Mouse (Mus musculus) liver, embryonic 15.5 days (tissue): ENCODE data around the gene Stmn1. TPM values are rescaled to one million over a fixed set of nuclear protein-coding genes. Genes with fewer than 3 reads are reported as not detected.

ENCODE experiments used
- ATAC-seq: fragments of 200-750 bp; cut with Nextera tagmentation; 2 replicates; pipeline ENCODE4 v1.8.0; 2017; ENCODE audit warnings: moderate number of reproducible peaks, mild to moderate bottlenecking, moderate library complexity; ENCODE audit not compliant: insufficient read depth
- H3K27ac ChIP-seq: fragments of 300-500 bp; sonication (generic); replicated peaks from 2 replicates; pipeline ENCODE4 v1.5.1; 2015; ENCODE audit warnings: mild to moderate bottlenecking, inconsistent platforms
- H3K27me3 ChIP-seq: fragments of 300-500 bp; sonication (generic); 2 replicates; pipeline ENCODE4 v1.6.1; 2015; ENCODE audit warnings: mild to moderate bottlenecking, inconsistent platforms
- H3K36me3 ChIP-seq: fragments of 300-500 bp; sonication (generic); replicated peaks from 2 replicates; pipeline ENCODE4 v1.6.1; 2015; ENCODE audit warnings: moderate library complexity, mild to moderate bottlenecking, inconsistent platforms
- H3K4me1 ChIP-seq: fragments of 300-500 bp; sonication (generic); replicated peaks from 2 replicates; pipeline ENCODE4 v1.6.1; 2015; ENCODE audit warnings: inconsistent platforms
- H3K4me2 ChIP-seq: fragments of 300-500 bp; sonication (generic); 2 replicates; pipeline ENCODE4 v1.6.1; 2015; ENCODE audit warnings: moderate library complexity, mild to moderate bottlenecking, inconsistent platforms
- H3K4me3 ChIP-seq: fragments of 300-500 bp; sonication (generic); replicated peaks from 2 replicates; pipeline ENCODE4 v1.5.1; 2015; ENCODE audit warnings: mild to moderate bottlenecking, inconsistent platforms
- H3K9ac ChIP-seq: fragments of 300-500 bp; sonication (generic); 2 replicates; pipeline ENCODE4 v1.6.1; 2015; ENCODE audit warnings: moderate library complexity, mild to moderate bottlenecking, inconsistent platforms
- H3K9me3 ChIP-seq: fragments of 300-500 bp; sonication (generic); replicated peaks from 2 replicates; pipeline ENCODE4 v1.6.1; 2016; ENCODE audit warnings: inconsistent platforms
- WGBS: fragments of 180-500 bp; shearing (Covaris S2); methylation state at CpG from one replicate; pipeline ENCODE4 v1.1.7; 2015; ENCODE audit warnings: mixed read lengths; ENCODE audit not compliant: insufficient replicate concordance; 5-methylcytosine and 5-hydroxymethylcytosine counted together
- polyA plus RNA-seq: library from polyadenylated mRNA; unstranded; fragments of >200 nt; fragmentation: Nextera tagmentation; extraction: Ambion mirVana; gene quantifications from 2 replicates; pipeline ENCODE4 v1.2.1, GENCODE M21; 2015

Gene Stmn1
- polyA plus RNA-seq, 1 experiment from 2014 or later: 432 TPM

DNA sequence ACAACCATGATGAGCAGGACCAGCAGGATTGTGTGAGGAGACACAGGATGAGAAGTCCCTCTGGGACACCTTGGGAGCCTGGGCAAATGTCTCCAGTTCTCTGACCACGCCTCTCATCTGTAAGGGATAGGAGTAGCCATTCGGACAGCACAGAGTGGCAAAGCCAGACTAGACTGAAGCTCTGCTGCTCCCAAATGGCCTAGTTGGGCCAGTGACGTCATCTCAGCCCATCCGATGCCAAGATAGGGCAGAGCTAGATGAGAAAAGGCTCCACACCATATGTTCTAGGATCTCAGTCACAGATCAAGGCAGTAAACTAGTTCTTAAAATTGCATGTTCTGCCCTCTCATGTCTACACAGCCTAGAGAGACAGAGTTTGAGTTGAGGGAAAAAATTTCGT is 9.3 kb upstream of the Stmn1 start:
- peaks cover 22% of the 10 kb centered on the region for H3K4me1 ChIP-seq
- no peak overlapping the region for H3K27ac ChIP-seq
- no peak overlapping the region for H3K9ac ChIP-seq
- 68% methylated on average over 5 of the region's 5 CpGs for WGBS
- no peak overlapping the region for H3K4me3 ChIP-seq
- no peak overlapping the region for H3K4me2 ChIP-seq
- no peaks in the 10 kb centered on the region for H3K36me3 ChIP-seq
- H3K9me3 ChIP-seq: no peaks in the 10 kb centered on the region
- ATAC-seq: no peak
- peaks cover 20% of the 10 kb centered on the region for H3K27me3 ChIP-seq

DNA sequence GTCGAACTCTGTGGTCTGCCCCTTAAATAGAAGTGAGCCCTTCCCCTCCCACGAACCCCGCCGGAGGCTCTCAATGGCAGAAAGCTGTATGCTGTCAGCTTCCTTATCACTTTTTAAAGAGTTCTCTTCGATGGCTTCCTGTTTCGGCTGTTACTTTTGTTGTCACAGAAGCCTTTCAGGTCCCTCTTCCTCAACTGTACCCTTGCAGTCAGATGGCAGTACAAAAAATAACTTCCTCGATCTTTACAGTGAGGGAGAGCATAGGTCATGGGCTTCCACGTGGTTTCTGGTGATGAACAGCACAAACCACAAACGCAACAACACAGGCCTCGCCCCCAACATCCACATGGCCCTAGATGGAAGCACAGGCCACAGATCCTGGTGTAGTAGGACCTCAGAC is 7.8 kb upstream of the Stmn1 start:
- no peaks in the 10 kb centered on the region for H3K9me3 ChIP-seq
- no peaks in the 10 kb centered on the region for H3K36me3 ChIP-seq
- H3K4me2 ChIP-seq: no peak overlapping the region
- H3K4me3 ChIP-seq: no peak overlapping the region
- H3K4me1 ChIP-seq: peaks cover 28% of the 10 kb centered on the region
- H3K9ac ChIP-seq: no peak overlapping the region
- WGBS: 10% methylated on average over 10 of the region's 10 CpGs
- ATAC-seq: no peak
- peaks cover 10% of the 10 kb centered on the region for H3K27me3 ChIP-seq
- H3K27ac ChIP-seq: no peak overlapping the region; the same call in 1 of the 2 replicates

DNA sequence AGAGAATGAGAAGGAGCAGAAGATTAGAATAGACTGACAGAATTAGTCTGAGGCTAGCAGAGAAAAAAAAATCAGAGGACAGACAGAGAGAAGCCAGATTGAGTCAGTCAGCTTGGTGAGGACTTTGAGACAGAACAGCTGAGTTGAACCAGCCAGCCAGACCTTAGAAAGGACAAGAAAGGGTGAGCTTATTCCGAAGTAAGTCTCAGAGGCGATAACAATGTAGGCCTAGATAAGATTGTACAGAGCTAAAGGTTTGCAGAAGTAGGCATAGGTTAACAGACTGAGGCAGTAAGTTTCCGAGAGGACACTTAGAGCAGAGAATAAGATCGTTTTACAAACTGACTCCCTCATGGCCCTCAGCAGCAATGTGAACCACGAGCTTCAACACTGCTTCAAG is 6.9 kb upstream of the Stmn1 start:
- ATAC-seq: no peak
- Histone ChIP-seq H3K27me3 (peaks cover 2% of the 10 kb centered on the region), H3K27ac (no peak overlapping the region), H3K4me1 (peaks cover 21% of the 10 kb centered on the region), H3K9me3 (no peaks in the 10 kb centered on the region), H3K9ac (no peak overlapping the region), H3K4me2 (no peak overlapping the region), H3K36me3 (no peaks in the 10 kb centered on the region), H3K4me3 (no peak overlapping the region)
- WGBS: 56% methylated on average over 5 of the region's 5 CpGs

DNA sequence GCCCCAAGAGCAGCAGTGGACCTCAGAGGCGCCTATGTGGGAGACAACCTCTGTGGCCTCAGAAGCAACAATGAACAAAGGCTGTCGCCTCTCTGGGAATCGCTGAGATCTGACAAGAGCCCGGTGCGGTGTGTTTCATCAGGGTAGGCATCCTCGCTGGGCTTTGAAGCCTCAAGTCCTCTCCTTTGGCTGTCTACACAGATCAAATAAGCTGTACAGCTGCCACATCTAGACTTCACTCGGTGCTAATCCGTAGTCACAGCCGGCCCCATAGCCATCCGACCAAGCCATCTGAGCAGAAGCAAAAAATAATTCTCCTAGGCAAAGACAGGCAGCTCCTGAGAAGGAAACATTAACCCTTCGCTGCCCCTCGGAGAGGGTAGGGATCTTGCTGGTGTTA is 2.3 kb upstream of the Stmn1 start:
- no peaks in the 10 kb centered on the region; the same call in 1 of the 2 replicates for H3K27me3 ChIP-seq
- no peaks in the 10 kb centered on the region for H3K9me3 ChIP-seq
- H3K9ac ChIP-seq: no peak overlapping the region
- no peak overlapping the region for H3K27ac ChIP-seq
- H3K4me1 ChIP-seq: peaks cover 36% of the 10 kb centered on the region
- WGBS: 60% methylated on average over 12 of the region's 12 CpGs
- no peak for ATAC-seq
- H3K4me3 ChIP-seq: no peak overlapping the region
- H3K36me3 ChIP-seq: peaks cover 9% of the 10 kb centered on the region
- H3K4me2 ChIP-seq: no peak overlapping the region

DNA sequence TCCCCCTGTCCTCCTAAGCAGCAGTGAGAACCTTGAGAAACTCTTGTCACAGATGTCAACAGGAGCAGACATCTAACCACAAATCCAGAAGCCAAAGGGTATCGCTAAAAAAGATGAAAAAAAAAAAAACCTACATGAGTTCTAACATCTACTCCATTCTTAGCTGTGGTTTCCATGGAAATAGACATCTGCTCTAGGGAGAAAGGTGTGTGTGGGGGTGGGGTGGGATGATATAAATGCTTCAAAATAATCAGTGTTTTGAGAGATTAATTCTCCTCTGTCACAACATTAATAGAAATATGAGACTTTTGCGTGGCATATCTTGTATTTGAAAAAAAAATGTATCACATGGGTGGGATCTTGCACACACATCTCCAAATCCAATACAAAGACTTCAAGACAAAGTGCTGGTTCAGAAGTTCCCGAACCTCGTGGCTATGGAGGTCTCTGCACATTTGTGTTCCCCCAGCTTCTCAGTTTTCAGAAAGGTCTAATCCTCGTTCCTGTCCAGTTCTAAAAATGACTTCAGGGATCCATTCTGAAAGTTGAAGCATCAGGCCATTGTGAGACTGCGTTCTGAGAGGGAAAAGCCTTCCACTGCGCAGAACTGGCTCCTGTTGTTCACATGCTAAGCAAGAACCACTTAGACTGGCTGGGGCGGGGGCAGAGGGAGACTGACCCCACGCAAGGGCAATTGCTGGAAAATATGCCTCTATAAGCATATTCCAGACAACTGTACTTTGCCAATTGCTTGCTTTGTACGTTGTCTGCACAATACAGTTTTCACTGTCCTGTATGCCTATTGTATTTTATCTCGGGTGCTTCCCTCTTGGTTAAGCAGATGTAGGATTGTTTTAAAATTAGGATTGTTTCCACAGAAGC is 1.5 kb upstream of the Stmn1 start:
- no peak for ATAC-seq
- Histone ChIP-seq H3K36me3 (peaks cover 17% of the 10 kb centered on the region), H3K27me3 (no peaks in the 10 kb centered on the region; the same call in 1 of the 2 replicates), H3K4me2 (peak overlapping the region; percentile 98), H3K9ac (no peak overlapping the region), H3K27ac (no peak overlapping the region), H3K4me1 (peaks cover 40% of the 10 kb centered on the region), H3K4me3 (no peak overlapping the region), H3K9me3 (no peaks in the 10 kb centered on the region)
- 60% methylated on average over 11 of the region's 11 CpGs for WGBS

DNA sequence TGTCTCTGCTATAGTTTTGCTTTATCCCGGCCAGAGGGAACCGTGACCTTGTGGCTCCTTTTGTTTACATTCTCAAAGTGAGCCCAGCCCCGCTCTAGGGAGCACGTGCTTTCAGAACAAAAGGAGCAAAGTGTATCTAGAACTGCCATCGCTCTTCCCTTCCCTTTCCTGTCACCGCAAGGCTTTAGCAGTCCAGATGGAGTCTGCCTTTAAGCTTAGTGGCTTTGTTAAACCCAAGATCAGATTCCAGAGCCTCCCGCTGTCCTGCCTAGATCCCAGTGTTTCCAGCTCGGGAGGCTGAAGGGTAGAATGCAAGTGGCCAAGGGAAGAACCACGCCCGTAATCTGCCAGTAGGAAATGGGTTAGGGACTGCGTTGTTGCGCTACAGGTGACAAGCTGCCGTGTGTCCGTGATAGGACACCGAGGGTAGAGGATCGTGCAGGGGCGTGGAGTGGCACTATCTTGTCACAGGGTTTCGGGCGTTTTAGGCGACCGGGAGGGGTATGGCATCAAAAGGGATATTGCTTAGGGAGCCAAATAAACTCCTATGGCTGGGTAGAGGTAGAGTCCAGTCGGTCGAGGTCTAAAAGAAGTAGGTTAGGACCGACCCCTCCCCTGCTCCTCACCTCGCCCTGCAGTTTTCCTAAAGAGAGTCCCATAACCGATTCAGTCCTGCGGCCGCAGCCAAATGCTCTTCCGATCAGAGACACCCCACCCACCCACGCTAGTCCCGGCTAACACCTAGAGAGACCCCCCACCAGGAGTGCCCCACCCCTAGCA is 495 bp upstream of the Stmn1 start:
- H3K9me3 ChIP-seq: no peaks in the 10 kb centered on the region
- peak overlapping the region; percentile 93 for H3K27ac ChIP-seq
- H3K36me3 ChIP-seq: peaks cover 26% of the 10 kb centered on the region
- ATAC-seq: peak; percentile 56
- H3K9ac ChIP-seq: peak overlapping the region; percentile 90
- no peaks in the 10 kb centered on the region; the same call in 1 of the 2 replicates for H3K27me3 ChIP-seq
- WGBS: under 1% methylated on average over 31 of the region's 31 CpGs
- H3K4me3 ChIP-seq: peak overlapping the region; percentile 81
- peak overlapping the region; percentile 98 for H3K4me2 ChIP-seq
- H3K4me1 ChIP-seq: peaks cover 40% of the 10 kb centered on the region

DNA sequence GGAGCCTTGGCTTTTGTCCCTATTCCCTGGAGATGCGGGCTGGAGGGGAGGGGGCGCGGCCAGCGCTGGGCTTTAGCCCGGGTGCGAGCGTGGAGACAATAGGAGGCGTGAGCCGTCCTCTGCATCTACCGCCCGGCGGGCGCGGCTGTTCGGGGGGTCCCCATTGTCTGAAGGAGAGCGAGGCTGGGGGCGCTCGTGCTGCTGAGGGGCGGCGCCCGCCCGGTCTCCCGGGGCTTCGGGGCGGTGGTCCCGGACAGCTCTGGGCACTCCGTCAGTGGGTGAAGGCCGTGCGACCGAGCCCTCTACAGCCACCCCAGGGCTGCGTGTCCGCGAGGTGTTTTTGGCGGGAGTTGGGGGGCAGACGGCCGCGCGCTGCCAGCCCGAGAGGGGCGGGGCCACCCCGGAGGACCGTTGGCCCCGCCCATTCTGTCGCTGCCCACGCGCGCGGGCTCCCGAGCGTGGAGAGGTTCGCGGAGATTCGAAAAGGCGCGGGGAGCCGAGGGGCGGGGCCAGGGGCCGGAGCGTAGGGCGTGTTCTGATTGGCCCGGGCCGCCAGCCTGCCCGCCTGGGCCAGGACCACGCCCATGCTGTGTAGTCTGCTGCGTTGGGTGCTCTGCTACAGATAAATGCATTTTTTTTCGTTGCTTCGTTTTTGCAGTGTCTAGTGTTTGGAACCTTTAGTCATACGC is 602 bp downstream of the Stmn1 start:
- no peaks in the 10 kb centered on the region for H3K9me3 ChIP-seq
- peaks cover 34% of the 10 kb centered on the region for H3K36me3 ChIP-seq
- under 1% methylated on average over 68 of the region's 68 CpGs for WGBS
- peak overlapping the region; percentile 90 for H3K9ac ChIP-seq
- ATAC-seq: peak; percentile 79
- H3K27me3 ChIP-seq: no peaks in the 10 kb centered on the region; the same call in 1 of the 2 replicates
- H3K4me1 ChIP-seq: peaks cover 40% of the 10 kb centered on the region
- H3K4me3 ChIP-seq: peak overlapping the region; percentile 81
- peak overlapping the region; percentile 98 for H3K4me2 ChIP-seq
- H3K27ac ChIP-seq: peak overlapping the region; percentile 93

DNA sequence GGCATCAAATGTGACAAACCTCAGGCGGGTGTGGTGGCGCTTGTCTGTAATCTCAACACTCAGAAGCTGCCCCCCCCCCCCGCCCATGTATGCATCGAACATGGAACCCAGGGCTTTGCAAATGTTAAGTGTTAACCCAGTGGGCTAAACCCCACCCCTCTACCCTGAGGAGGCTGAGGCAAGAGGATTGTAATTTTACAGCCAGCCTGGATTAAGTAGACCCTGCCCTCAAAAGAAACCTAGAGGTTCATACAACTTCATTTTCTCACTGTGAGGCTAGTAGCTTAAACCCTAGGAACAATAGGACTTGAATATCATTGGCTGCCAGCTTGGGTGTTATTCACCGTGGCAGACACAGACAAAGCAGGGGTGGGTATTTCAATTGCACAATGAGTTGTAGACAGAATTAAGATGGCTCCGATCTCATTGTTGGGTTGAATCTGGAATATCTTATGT is 1.2 kb downstream of the Stmn1 start:
- peak overlapping the region; percentile 81 for H3K4me3 ChIP-seq
- peaks cover 40% of the 10 kb centered on the region for H3K36me3 ChIP-seq
- peaks cover 37% of the 10 kb centered on the region for H3K4me1 ChIP-seq
- no peaks in the 10 kb centered on the region for H3K9me3 ChIP-seq
- H3K27ac ChIP-seq: peak overlapping the region; percentile 93
- no peaks in the 10 kb centered on the region; the same call in 1 of the 2 replicates for H3K27me3 ChIP-seq
- peak overlapping the region; percentile 98 for H3K4me2 ChIP-seq
- peak overlapping the region; percentile 58 for H3K9ac ChIP-seq
- WGBS: 20% methylated on average over 6 of the region's 6 CpGs
- ATAC-seq: peak; percentile 26

DNA sequence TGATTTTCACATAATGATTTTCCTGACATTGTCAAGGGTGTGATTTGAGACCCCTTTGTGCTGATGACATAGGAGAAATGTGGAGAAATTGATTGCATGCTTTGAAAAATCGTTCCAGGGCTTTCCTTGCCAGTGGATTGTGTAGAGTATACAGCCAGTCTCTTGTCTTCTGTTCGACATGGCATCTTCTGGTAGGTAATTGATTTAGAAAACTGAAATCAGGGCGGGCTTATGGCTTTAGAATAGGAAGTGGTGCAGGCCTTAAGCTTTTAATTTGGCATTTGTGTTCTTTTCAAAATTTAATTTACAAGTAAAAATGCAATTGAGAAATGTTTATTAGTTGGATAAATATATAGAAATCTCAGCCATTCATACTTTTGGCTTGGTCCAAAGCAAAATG is 1.9 kb downstream of the Stmn1 start:
- Histone ChIP-seq H3K4me1 (peaks cover 31% of the 10 kb centered on the region), H3K36me3 (peaks cover 46% of the 10 kb centered on the region), H3K27ac (peak overlapping the region; percentile 93; the same call in 1 of the 2 replicates), H3K9ac (peak overlapping the region; percentile 20; the same call in 1 of the 2 replicates), H3K27me3 (no peaks in the 10 kb centered on the region; the same call in 1 of the 2 replicates), H3K9me3 (no peaks in the 10 kb centered on the region), H3K4me2 (peak overlapping the region; percentile 98), H3K4me3 (peak overlapping the region; percentile 81)
- 77% methylated on average over 3 of the region's 3 CpGs for WGBS
- ATAC-seq: no peak

DNA sequence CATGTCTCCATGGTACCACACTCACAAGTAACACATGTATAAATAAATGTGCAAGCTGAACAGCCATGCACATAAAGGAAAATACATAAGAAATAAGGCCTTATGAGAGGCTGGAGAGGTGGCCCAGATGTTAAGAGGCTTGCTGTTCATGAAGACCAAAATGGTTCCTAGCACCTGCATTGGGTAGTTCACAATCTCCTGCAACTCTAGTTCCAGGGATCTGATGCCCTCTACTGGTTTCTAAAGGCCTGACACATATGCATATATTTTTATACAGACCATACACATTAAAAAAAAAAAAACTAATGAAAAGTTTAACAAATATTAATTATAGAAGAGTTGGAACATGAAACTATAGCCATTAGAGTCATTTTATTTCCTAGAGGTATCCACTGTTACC is 3.3 kb downstream of the Stmn1 start:
- Histone ChIP-seq H3K9ac (no peak overlapping the region), H3K9me3 (no peaks in the 10 kb centered on the region), H3K27me3 (no peaks in the 10 kb centered on the region), H3K27ac (no peak overlapping the region), H3K4me3 (no peak overlapping the region), H3K4me1 (peaks cover 33% of the 10 kb centered on the region), H3K36me3 (peaks cover 61% of the 10 kb centered on the region), H3K4me2 (no peak overlapping the region)
- no peak for ATAC-seq
